Mouse (Mus musculus) spleen, postnatal 10 days (tissue): ENCODE measurements at regions not wholly inside any gene's neighbourhood (a gene's known extent, or its start where the extent isn't known, plus 50 kb on each side); places are given as distances from the start of the nearest gene placed in this dataset.

Experiments
- DNase-seq, 2 experiments: peaks; one replicate each; pipeline ENCODE4 v3.0.0; 2021 to 2022; ENCODE audit warnings: low spot score in 2 of 2

DNA sequence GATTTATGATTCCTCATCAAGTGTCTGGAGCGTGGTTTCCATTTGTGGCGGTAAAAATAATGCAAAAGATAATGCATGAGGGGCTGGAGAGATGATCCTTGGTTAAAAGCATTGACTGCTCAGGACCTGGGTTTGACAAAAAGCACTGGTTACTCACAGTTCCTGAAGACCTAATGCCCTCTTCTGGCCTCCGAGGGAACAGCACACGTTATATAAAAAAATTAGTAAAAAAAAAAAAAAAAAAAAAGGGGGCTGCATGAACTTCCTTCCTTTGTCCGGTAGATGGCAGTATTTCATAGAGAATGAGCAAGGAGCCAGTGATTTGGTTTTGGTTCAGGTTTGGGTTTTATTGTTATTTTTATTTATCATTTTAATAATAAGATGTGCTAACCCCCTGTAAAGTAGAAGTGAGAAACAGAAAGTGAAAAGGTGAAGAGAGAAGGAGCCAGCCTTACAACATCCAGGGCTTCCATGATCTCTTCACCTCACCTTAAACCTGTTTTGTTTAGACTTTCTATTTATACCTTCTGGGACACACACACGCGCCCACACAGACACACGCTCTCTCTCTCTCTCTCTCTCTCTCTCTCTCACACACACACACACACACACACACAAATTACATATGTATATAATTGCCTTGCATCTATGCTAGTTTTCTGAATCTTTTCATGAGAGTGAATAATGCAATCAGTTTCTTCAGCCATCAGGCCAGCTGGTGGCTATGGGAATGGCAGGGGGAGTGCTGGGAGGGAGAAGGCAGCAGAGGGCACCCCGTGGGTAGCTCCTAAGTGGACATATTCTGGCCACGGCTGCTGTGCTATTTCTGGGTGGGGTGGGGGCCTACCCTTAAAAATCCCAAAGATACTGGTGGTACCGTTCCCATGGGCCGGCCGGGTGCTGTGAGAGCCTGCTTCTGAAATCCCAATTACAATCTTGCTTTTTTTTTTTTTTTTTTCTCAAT is 230.0 kb downstream of the Poteg start:
- peak in 1 of 2 experiments; percentile 14 for DNase-seq

GRCm38 (mm10) chr8:27679164-27679563 is 231.7 kb downstream of the Poteg start:
- DNase-seq, result peak in 1 of 2 experiments; percentile 13

GRCm38 (mm10) chr8:27721988-27722387 is 274.5 kb downstream of the Poteg start:
- DNase-seq, result no peak

DNA sequence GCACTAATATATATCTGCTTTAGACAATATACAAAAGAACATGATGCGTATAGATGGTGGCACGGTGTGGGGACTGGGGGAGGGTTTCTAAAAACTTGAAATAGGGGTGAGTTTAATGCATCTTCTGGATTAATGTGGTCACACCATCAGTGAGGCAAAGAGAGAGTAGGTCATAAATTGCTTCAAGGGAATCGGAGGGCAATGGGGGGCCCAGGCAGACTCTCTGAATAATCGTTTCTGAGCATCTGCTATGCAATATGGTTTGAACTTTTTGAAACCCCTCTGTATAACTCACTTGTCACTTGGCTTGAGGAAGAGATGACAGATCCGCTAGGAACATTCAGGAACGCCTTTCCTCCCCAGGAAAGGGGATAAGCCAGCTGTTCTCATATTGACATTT is 322.8 kb downstream of the Poteg start:
- no peak for DNase-seq

- no peak for DNase-seq
Measured at GRCm38 (mm10) chr8:27770803-27771202, 323.3 kb downstream of the Poteg start.

DNA sequence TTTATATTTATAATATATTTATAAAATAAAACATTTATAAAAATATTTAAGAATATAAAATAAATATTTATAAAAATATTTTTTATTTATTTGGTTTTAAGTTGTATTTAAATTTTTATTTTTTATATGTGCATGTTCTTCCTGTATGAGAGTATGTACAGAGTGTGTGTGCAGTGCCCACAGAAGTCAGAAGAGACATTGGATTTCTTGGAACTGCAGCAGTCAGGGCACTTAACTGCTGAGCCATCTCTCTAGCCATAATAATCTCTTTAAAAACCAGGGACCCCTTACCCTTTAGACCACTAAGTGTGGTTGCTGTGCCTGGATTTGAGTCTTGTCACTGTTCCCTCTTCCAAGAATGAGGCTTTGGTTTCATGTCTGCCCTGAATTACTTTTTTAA is 323.8 kb downstream of the Poteg start:
- DNase-seq, result no peak

GRCm38 (mm10) chr8:27778982-27779381 is 331.5 kb downstream of the Poteg start:
- DNase-seq, result no peak
